Mouse (Mus musculus) inflammation-experienced regulatory T-cells (primary cell): ENCODE measurements around the gene Cenpj. TPM values are rescaled to one million over a fixed set of nuclear protein-coding genes. Genes with fewer than 3 reads are reported as not detected.

ENCODE experiments used
- polyA plus RNA-seq, 2 experiments: library from polyadenylated mRNA; unstranded; fragments of 100-300 nt; shearing (Covaris generic); gene quantifications; one replicate each; pipeline ENCODE4 v1.2.1; 2017

Cenpj gene
- 1 to 10 TPM; 5.5 to 8.0 TPM for polyA plus RNA-seq

DNA sequence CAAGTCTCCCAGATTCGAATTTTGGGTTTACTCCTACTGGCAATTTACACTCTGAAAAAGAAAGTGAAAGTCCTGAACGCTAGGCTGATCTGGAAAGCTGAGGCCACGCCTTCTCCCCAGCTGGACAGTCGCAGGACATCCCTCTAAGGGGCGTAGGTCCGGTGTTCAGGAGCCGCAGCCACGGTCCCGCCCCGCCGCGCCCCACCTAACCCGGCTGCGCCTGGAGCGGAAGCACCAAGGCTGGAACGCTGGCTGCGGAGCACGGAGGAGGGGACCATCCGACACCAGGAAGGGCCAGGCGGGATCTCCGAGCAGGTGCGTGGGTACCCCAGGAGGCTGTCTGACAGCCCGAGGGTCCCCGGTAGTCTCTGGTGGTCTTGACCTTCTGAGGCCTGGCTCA, at the start of gene Cenpj, which contains the start of gene Parp4:
TSS of gene Cenpj (minus strand) at position 10 of the 400 bp plus-strand sequence.
TSS of gene Parp4 (plus strand) at position 204 of the 400 bp plus-strand sequence.

Other genes starting within 250 kb of the Cenpj start
- gene Atp12a, start 210.4 kb downstream of the Cenpj start, polyA plus RNA-seq: under 1 TPM; 0.24 to 0.33 TPM
- under 1 TPM; 0.35 to 0.54 TPM for gene Rnf17, start 172.8 kb downstream of the Cenpj start, polyA plus RNA-seq
- gene Parp4, start 194 bp upstream of the Cenpj start, polyA plus RNA-seq: 10 to 100 TPM; 16.6 to 21.0 TPM
- gene Mphosph8, start 92.8 kb upstream of the Cenpj start, polyA plus RNA-seq: 10 to 100 TPM; 57.0 to 57.7 TPM
- gene Pspc1, start 202.9 kb upstream of the Cenpj start, polyA plus RNA-seq: 10 to 100 TPM; 42.8 to 54.4 TPM
- gene Zmym5, start 236.3 kb upstream of the Cenpj start, polyA plus RNA-seq: 10 to 100 TPM; 43.1 to 52.4 TPM